Mouse (Mus musculus) CH12.LX (cell line): ENCODE measurements around the gene Bnc2. TPM values are rescaled to one million over a fixed set of nuclear protein-coding genes. Genes with fewer than 3 reads are reported as not detected.

Source experiments
- DNase-seq: peaks from one replicate; pipeline ENCODE4 v3.0.0-alpha.2; 2013; ENCODE audit errors: extremely low read depth
- H3K27ac ChIP-seq: 2 replicates; pipeline ENCODE4 v1.5.1; 2012; ENCODE audit warnings: low read depth, mild to moderate bottlenecking, control low read depth, moderate library complexity; ENCODE audit not compliant: insufficient read depth
- H3K27me3 ChIP-seq: replicated peaks from 2 replicates; pipeline ENCODE3; 2012; ENCODE audit warnings: inconsistent platforms
- H3K36me3 ChIP-seq, 2 experiments: replicated peaks in 1 of 2; 2 replicates each; pipeline versions ENCODE3 to v1.6.1; 2012; ENCODE audit warnings: inconsistent platforms in 1 of 2, low read length in 1 of 2, mild to moderate bottlenecking in 1 of 2, mixed read lengths in 1 of 2, moderate library complexity in 1 of 2; ENCODE audit not compliant: control insufficient read depth in 1 of 2, insufficient read depth in 1 of 2
- H3K4me1 ChIP-seq, 2 experiments: 2 replicates each; pipeline ENCODE4 v1.6.1; 2012; ENCODE audit warnings: inconsistent platforms in 1 of 2, moderate library complexity in 1 of 2; ENCODE audit not compliant: insufficient read depth in 2 of 2, control insufficient read depth in 1 of 2
- H3K4me2 ChIP-seq: 2 replicates; pipeline ENCODE4 v1.6.1; 2012; ENCODE audit warnings: low read depth, mild to moderate bottlenecking, control low read depth; ENCODE audit not compliant: poor library complexity, insufficient read depth, severe bottlenecking
- H3K4me3 ChIP-seq, 3 experiments: fragments of 150-350 bp in 1 of 3; sonication (generic) in 1 of 3; replicated peaks in 1 of 3; 2 replicates each; pipeline versions ENCODE3 to v1.5.1; 2011 to 2012; ENCODE audit warnings: low read depth in 2 of 3, low read length in 2 of 3, mild to moderate bottlenecking in 2 of 3, moderate library complexity in 2 of 3, control low read depth in 1 of 3, improper control_type of control experiment in 1 of 3, inconsistent platforms in 1 of 3, mixed read lengths in 1 of 3; ENCODE audit not compliant: poor library complexity in 1 of 3
- H3K79me2 ChIP-seq: replicated peaks from 2 replicates; pipeline ENCODE4 v1.6.1; 2012; ENCODE audit warnings: mild to moderate bottlenecking, moderate library complexity; ENCODE audit not compliant: control insufficient read depth, poor library complexity, insufficient read depth, severe bottlenecking; ENCODE audit errors: extremely low read depth
- H3K9ac ChIP-seq: 2 replicates; pipeline ENCODE4 v1.6.1; 2012; ENCODE audit warnings: low read depth, mild to moderate bottlenecking, control low read depth, moderate library complexity; ENCODE audit not compliant: insufficient read depth
- H3K9me3 ChIP-seq: replicated peaks from 2 replicates; pipeline ENCODE3; 2012; ENCODE audit warnings: low read length, inconsistent platforms, mixed read lengths
- BHLHE40 ChIP-seq: IDR thresholded peaks from 2 replicates; pipeline ENCODE4 v1.6.1; 2011; ENCODE audit warnings: mild to moderate bottlenecking, low read depth, low read length, improper control_type of control experiment
- ELF1 ChIP-seq: IDR thresholded peaks from 2 replicates; pipeline ENCODE4 v1.6.1; 2014; ENCODE audit warnings: low read depth, mild to moderate bottlenecking, inconsistent platforms, low read length, improper control_type of control experiment
- GABPA ChIP-seq: IDR thresholded peaks from 2 replicates; pipeline ENCODE4 v1.6.1; 2012; ENCODE audit warnings: low read depth, low read length, improper control_type of control experiment, inconsistent platforms; ENCODE audit not compliant: insufficient replicate concordance
- HCFC1 ChIP-seq: IDR thresholded peaks from 2 replicates; pipeline ENCODE4 v1.6.1; 2012; ENCODE audit warnings: low read depth, mild to moderate bottlenecking, inconsistent platforms, low read length, improper control_type of control experiment
- IRF4 ChIP-seq: IDR thresholded peaks from 2 replicates; pipeline ENCODE4 v1.6.1; 2014; ENCODE audit warnings: low read depth, mild to moderate bottlenecking, inconsistent platforms, low read length, improper control_type of control experiment
- JUND ChIP-seq: conservative IDR thresholded peaks from 2 replicates; pipeline ENCODE4 v1.6.1; 2011; ENCODE audit warnings: low read depth, low read length, improper control_type of control experiment
- MAZ ChIP-seq: IDR thresholded peaks from 2 replicates; pipeline ENCODE4 v1.6.1; 2012; ENCODE audit warnings: low read depth, mild to moderate bottlenecking, inconsistent platforms, low read length, improper control_type of control experiment, moderate library complexity
- MEF2A ChIP-seq: IDR thresholded peaks from 2 replicates; pipeline ENCODE4 v1.6.1; 2014; ENCODE audit warnings: low read depth, mild to moderate bottlenecking, inconsistent platforms, low read length, improper control_type of control experiment, borderline replicate concordance
- MXI1 ChIP-seq: IDR thresholded peaks from 2 replicates; pipeline ENCODE4 v1.6.1; 2011; ENCODE audit warnings: mild to moderate bottlenecking, low read depth, low read length, improper control_type of control experiment
- MYC ChIP-seq: IDR thresholded peaks from 2 replicates; pipeline ENCODE4 v1.6.1; 2011; ENCODE audit warnings: low read depth, mild to moderate bottlenecking, improper control_type of control experiment, low read length
- NELFE ChIP-seq: IDR thresholded peaks from 2 replicates; pipeline ENCODE4 v1.6.1; 2011; ENCODE audit warnings: low read depth, low read length, improper control_type of control experiment
- POLR2A ChIP-seq: IDR thresholded peaks from 2 replicates; pipeline ENCODE4 v1.6.1; 2011; ENCODE audit warnings: low read depth, mild to moderate bottlenecking, improper control_type of control experiment, low read length
- RAD21 ChIP-seq: IDR thresholded peaks from 2 replicates; pipeline ENCODE4 v1.6.1; 2011; ENCODE audit warnings: low read depth, mild to moderate bottlenecking, low read length, improper control_type of control experiment, moderate library complexity
- TCF12 ChIP-seq: IDR thresholded peaks from 2 replicates; pipeline ENCODE4 v1.6.1; 2014; ENCODE audit warnings: low read depth, mild to moderate bottlenecking, inconsistent platforms, low read length, improper control_type of control experiment
- ZC3H11A ChIP-seq: IDR thresholded peaks from 2 replicates; pipeline ENCODE4 v1.6.1; 2012; ENCODE audit warnings: low read depth, mild to moderate bottlenecking, inconsistent platforms, low read length, improper control_type of control experiment
- ZMIZ1 ChIP-seq: IDR thresholded peaks from 2 replicates; pipeline ENCODE4 v1.6.1; 2012; ENCODE audit warnings: low read depth, mild to moderate bottlenecking, inconsistent platforms, low read length, improper control_type of control experiment
- dilution Hi-C: fragments of 300-500 bp; cut with MboI; formaldehyde crosslinking; loops from 2 replicates; pipeline ENCODE4 v1.14.3; 2020; ENCODE audit warnings: low sequenced_read_pairs; ENCODE audit not compliant: extremely low pct_unique_long_range_greater_than_20kb, extremely low pct_ligation_motif_present
- in situ Hi-C: fragments of 300-500 bp; cut with MboI; formaldehyde crosslinking; loops from 3 replicates; pipeline ENCODE4 v1.14.3; 2019; ENCODE audit warnings: low sequenced_read_pairs, low pct_ligation_motif_present, low pct_unique_long_range_greater_than_20kb, mixed read lengths
- polyA plus RNA-seq: library from polyadenylated mRNA; unstranded; fragments of >175 nt; gene quantifications from 2 replicates; pipeline ENCODE4 v1.2.1, GENCODE M21; 2012; ENCODE audit warnings: low read depth; ENCODE audit not compliant: insufficient read length
- total RNA-seq, 2 experiments: library from RNA; depleted of rRNA; stranded (reverse); fragments of 300-350 nt in 1 of 2; fragments of >200 nt in 1 of 2; gene quantifications; 2 replicates each; pipeline ENCODE4 v1.2.3; 2012 to 2014

Bnc2 gene
- total and polyA plus RNA-seq, 3 experiments: not detected

GRCm38 (mm10) chr4:84651786-84652185 lies 23.3 kb downstream of the Bnc2 start:
- H3K4me3 ChIP-seq: no peak overlapping the region
- no peaks in the 10 kb centered on the region for H3K79me2 ChIP-seq
- H3K9ac ChIP-seq: no peak overlapping the region
- H3K4me2 ChIP-seq: no peak overlapping the region
- dilution Hi-C loops (no loop called here), in situ Hi-C loops (no loop called here)
- TF ChIP-seq MYC: no peak
- TF ChIP-seq NELFE: no peak
- no peak overlapping the region for H3K27ac ChIP-seq
- H3K36me3 ChIP-seq: no peaks in the 10 kb centered on the region
- no peak for DNase-seq
- H3K27me3 ChIP-seq: no peaks in the 10 kb centered on the region
- H3K4me1 ChIP-seq: no peaks in the 10 kb centered on the region
- peaks cover 44% of the 10 kb centered on the region for H3K9me3 ChIP-seq

GRCm38 (mm10) chr4:84646576-84646975 lies 28.5 kb downstream of the Bnc2 start:
- Histone ChIP-seq H3K4me2 (no peak overlapping the region), H3K4me3 (no peak overlapping the region), H3K79me2 (no peaks in the 10 kb centered on the region), H3K27ac (no peak overlapping the region), H3K9ac (no peak overlapping the region), H3K4me1 (no peaks in the 10 kb centered on the region), H3K9me3 (peaks cover 37% of the 10 kb centered on the region), H3K36me3 (no peaks in the 10 kb centered on the region), H3K27me3 (no peaks in the 10 kb centered on the region)
- TF ChIP-seq MXI1 (no peak), BHLHE40 (no peak), ZMIZ1 (no peak), HCFC1 (no peak), MEF2A (no peak), RAD21 (no peak), TCF12 (no peak), JUND (no peak), NELFE (no peak), ZC3H11A (no peak), MAZ (no peak), ELF1 (no peak), IRF4 (no peak), POLR2A (no peak), GABPA (no peak)
- DNase-seq: no peak
- dilution Hi-C loops: no loop called here
- in situ Hi-C loops: no loop called here
